Mouse (Mus musculus) forebrain, postnatal 0 days (tissue): ENCODE measurements around the gene Uox. TPM values are rescaled to one million over a fixed set of nuclear protein-coding genes. Genes with fewer than 3 reads are reported as not detected.

Experiments
- ATAC-seq: fragments of 200-750 bp; cut with Nextera tagmentation; 2 replicates; pipeline ENCODE4 v1.8.0; 2017; ENCODE audit warnings: mild to moderate bottlenecking, moderate library complexity
- DNase-seq: peaks from one replicate; pipeline ENCODE4 v3.0.0-alpha.2; 2015
- H3K27ac ChIP-seq: fragments of 300-500 bp; sonication (generic); 2 replicates; pipeline ENCODE4 v1.5.1; 2014; ENCODE audit warnings: low read depth, mild to moderate bottlenecking, antibody characterized with exemption, low read length, moderate library complexity, mixed read lengths
- H3K27me3 ChIP-seq: fragments of 300-500 bp; sonication (generic); 2 replicates; pipeline ENCODE4 v1.6.1; 2014; ENCODE audit warnings: mild to moderate bottlenecking, low read length, mixed read lengths; ENCODE audit not compliant: insufficient read depth
- H3K36me3 ChIP-seq: fragments of 300-500 bp; sonication (generic); 2 replicates; pipeline ENCODE4 v1.6.1; 2014; ENCODE audit warnings: mild to moderate bottlenecking, moderate library complexity; ENCODE audit not compliant: insufficient read depth
- H3K4me1 ChIP-seq: fragments of 300-500 bp; sonication (generic); 2 replicates; pipeline ENCODE4 v1.6.1; 2014; ENCODE audit warnings: antibody characterized with exemption; ENCODE audit not compliant: insufficient read depth
- H3K4me2 ChIP-seq: fragments of 300-500 bp; sonication (generic); 2 replicates; pipeline ENCODE4 v1.6.1; 2014; ENCODE audit warnings: low read depth, mild to moderate bottlenecking, moderate library complexity
- H3K4me3 ChIP-seq: fragments of 300-500 bp; sonication (generic); 2 replicates; pipeline ENCODE4 v1.5.1; 2014; ENCODE audit warnings: low read depth, low read length, mixed read lengths
- H3K9ac ChIP-seq: fragments of 300-500 bp; sonication (generic); 2 replicates; pipeline ENCODE4 v1.6.1; 2014; ENCODE audit warnings: mild to moderate bottlenecking
- H3K9me3 ChIP-seq: fragments of 300-500 bp; sonication (generic); 2 replicates; pipeline ENCODE4 v1.6.1; 2016; ENCODE audit warnings: low read length
- CTCF ChIP-seq: sonication (generic); IDR thresholded peaks from 2 replicates; pipeline ENCODE4 v1.5.1; 2016; ENCODE audit warnings: antibody characterized with exemption, control low read depth, low read depth
- WGBS: fragments of 180-500 bp; shearing (Covaris S2); extraction: QIAGEN DNeasy Blood & Tissue Kit; methylation state at CpG from one replicate; pipeline ENCODE4 v1.1.7; 2014; 5-methylcytosine and 5-hydroxymethylcytosine counted together
- polyA plus RNA-seq: library from polyadenylated mRNA; unstranded; fragments of >200 nt; fragmentation: Nextera tagmentation; extraction: Ambion mirVana; gene quantifications from 2 replicates; pipeline ENCODE4 v1.2.1, GENCODE M21; 2015
- total RNA-seq: library from RNA; depleted of rRNA; stranded (reverse); fragments of >200 nt; gene quantifications from 2 replicates; pipeline ENCODE4 v1.2.3, GENCODE M21; 2014

Gene Uox
- total and polyA plus RNA-seq, 2 experiments from 2014 or later: 0.25 to 0.43 TPM

DNA sequence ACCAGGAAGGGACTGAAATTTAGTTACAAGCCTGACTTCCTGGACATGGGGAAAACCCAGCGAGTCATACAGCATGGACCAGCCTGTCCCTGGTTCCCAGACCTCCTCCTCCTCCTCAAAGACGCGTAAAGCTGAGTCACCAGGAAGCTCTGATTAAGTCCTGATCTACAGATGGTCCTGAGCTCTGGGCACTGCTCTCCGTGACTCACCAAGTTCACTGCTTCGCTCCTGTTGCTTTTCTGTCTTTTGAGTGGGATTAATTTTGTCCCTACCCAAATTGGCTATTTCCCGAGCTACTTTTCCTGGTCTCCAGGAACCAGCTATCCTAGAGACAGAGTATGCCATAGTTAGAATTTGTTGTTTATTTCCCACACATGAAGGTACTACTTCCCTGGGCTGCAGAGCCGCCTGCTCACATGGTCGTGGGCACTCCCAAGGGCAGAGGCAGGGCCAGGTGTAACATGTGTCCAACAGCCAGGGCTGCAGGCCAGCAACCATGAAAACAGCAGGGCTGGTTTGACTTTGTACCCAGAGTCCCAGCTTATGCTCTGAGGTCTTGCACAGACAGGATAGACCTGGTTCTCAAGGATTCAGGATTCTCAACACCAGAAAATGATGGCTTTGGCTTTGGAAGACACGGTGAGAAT lies 2.2 kb upstream of the Uox start:
- no peak overlapping the region for H3K27ac ChIP-seq
- DNase-seq (no peak), ATAC-seq (no peak)
- TF ChIP-seq CTCF: no peak
- H3K4me2 ChIP-seq: no peak overlapping the region
- H3K4me1 ChIP-seq: peaks cover 7% of the 10 kb centered on the region; the same call in 1 of the 2 replicates
- H3K27me3 ChIP-seq: no peaks in the 10 kb centered on the region
- no peak overlapping the region for H3K4me3 ChIP-seq
- no peaks in the 10 kb centered on the region for H3K36me3 ChIP-seq
- WGBS: 81% methylated on average over 9 of the region's 9 CpGs
- no peak overlapping the region for H3K9ac ChIP-seq
- H3K9me3 ChIP-seq: no peaks in the 10 kb centered on the region

DNA sequence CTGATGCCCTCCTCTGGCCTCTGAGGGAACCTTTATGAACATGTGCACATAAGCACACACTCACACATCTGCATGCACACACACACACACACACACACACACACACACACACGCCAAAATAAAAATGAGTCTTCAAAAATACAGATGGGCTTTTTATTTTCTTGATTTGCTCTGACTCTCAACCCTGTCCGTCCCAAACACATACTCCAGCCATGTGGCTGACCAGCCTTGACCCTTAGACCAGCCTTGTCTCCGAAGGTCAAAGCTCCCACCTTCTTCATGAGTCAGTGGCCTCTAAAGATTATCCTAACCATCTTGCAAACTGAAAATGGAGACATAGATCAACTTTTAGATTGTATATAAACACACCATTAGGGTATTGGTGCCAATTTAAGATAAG lies 632 bp upstream of the Uox start:
- H3K9me3 ChIP-seq: no peaks in the 10 kb centered on the region
- H3K27ac ChIP-seq: no peak overlapping the region
- H3K4me3 ChIP-seq: no peak overlapping the region
- DNase-seq (no peak), ATAC-seq (no peak)
- H3K27me3 ChIP-seq: no peaks in the 10 kb centered on the region
- 98% methylated on average over 3 of the region's 3 CpGs for WGBS
- peaks cover 5% of the 10 kb centered on the region; the same call in 1 of the 2 replicates for H3K4me1 ChIP-seq
- no peak overlapping the region for H3K9ac ChIP-seq
- no peak for TF ChIP-seq CTCF
- no peak overlapping the region for H3K4me2 ChIP-seq
- H3K36me3 ChIP-seq: no peaks in the 10 kb centered on the region

DNA sequence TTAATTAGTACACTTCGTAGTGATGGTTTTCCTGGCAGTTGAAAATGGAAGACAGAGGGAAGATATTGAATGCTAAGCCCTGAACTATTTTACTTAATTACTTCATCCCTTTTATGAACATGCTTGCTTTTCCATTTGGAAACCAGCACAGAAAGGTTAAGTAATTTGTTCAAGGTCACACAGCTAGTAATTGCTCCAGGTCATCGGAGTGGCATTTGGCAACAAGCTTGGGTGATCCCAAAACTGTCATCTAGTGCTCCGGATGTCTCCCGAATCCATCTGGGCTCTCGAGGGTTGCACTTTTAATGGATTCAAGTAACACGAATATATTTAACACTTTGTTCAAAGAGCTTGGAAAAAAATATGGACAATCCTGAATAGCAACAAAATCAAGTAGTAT lies 713 bp downstream of the Uox start:
- Histone ChIP-seq H3K27ac (no peak overlapping the region), H3K4me2 (no peak overlapping the region), H3K4me1 (no peaks in the 10 kb centered on the region), H3K9me3 (no peaks in the 10 kb centered on the region), H3K4me3 (no peak overlapping the region), H3K36me3 (no peaks in the 10 kb centered on the region), H3K27me3 (no peaks in the 10 kb centered on the region), H3K9ac (no peak overlapping the region)
- 47% methylated on average over 6 of the region's 6 CpGs for WGBS
- TF ChIP-seq CTCF: no peak
- no peak for ATAC-seq
- DNase-seq: no peak

DNA sequence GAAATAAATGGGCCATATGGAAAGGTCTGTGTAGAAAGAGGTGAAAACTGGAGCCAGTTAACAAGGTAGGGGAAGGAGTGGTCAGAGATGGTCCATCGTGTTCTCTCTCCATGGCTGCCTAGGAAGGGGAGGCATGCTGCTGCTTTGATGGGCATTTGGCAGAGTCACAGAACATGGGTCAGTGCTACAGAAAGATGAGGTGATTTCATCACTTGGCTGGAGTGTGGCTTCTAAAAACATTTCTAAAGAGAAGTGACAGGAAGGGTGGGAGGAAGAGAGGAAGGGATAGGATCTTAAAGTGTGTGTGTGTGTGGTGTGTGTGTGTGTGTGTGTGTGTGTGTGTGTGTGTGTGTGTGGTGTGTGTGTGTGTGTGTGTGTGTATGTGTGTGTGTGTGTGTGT lies 1.1 kb downstream of the Uox start:
- Histone ChIP-seq H3K4me1 (no peaks in the 10 kb centered on the region), H3K27ac (no peak overlapping the region), H3K9ac (no peak overlapping the region), H3K27me3 (no peaks in the 10 kb centered on the region), H3K9me3 (no peaks in the 10 kb centered on the region), H3K36me3 (no peaks in the 10 kb centered on the region), H3K4me2 (no peak overlapping the region), H3K4me3 (no peak overlapping the region)
- ATAC-seq (no peak), DNase-seq (no peak)
- TF ChIP-seq CTCF: no peak
- WGBS: 53% methylated on average over 1 of the region's 1 CpGs

DNA sequence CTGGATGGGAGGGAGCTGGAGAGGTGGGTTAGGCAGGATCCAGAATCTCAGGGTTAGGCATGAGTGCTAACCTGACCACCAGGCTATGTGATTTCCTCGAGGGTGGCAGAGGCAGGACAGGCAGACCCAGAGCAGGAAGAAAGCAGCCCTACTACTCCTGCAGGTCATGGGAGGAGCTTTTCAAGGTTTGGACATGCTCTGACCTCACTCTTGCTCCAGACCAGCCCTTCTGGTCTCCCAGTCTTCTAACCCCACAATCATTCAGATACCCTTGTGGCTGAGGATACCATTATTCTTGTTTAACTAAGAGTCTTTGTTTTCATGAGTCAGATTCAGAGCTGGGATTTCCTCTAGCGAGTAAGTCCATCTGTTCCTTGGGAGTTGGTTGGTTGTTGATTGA lies 7.4 kb downstream of the Uox start:
- H3K9me3 ChIP-seq: no peaks in the 10 kb centered on the region
- DNase-seq (no peak), ATAC-seq (no peak)
- no peaks in the 10 kb centered on the region for H3K36me3 ChIP-seq
- no peaks in the 10 kb centered on the region for H3K4me1 ChIP-seq
- H3K4me3 ChIP-seq: no peak overlapping the region
- H3K27me3 ChIP-seq: no peaks in the 10 kb centered on the region
- 60% methylated on average over 2 of the region's 2 CpGs for WGBS
- H3K4me2 ChIP-seq: no peak overlapping the region
- H3K27ac ChIP-seq: no peak overlapping the region
- TF ChIP-seq CTCF: no peak
- H3K9ac ChIP-seq: no peak overlapping the region

DNA sequence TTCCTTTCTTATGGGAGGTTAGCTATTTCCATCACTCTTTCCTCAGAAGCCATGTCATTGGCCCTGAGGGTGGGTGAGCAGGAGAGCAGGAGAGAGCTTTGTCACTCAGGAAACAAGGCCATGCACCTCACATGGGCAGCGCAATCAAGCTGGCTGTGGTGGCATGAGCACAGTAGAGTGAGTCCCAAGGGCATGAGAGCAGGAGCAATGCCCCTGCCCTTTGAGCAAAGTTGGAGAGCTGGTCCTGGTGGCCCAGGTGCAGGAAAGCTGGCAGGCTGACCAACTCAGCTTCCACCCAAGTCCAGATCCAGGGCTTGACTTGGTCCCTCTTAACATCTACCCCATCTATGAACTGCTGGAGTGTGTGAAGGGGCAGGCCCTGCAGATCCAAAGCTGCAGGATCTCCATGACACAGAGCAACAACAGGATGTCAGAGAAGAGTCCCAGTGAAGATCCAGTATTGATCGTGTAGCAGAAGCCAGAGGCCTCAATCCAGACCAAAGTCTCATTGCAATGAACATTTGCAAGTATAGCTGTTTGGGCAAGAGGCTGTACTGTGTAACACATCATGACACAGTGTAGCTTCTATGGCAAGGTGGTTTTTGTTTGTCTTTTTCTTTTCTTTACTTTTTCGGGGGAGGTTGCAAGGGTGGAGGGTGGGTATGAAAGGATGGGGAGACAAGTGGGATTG lies 10.0 kb downstream of the Uox start:
- DNase-seq: no peak
- H3K4me3 ChIP-seq: no peak overlapping the region
- 92% methylated on average over 3 of the region's 3 CpGs for WGBS

DNA sequence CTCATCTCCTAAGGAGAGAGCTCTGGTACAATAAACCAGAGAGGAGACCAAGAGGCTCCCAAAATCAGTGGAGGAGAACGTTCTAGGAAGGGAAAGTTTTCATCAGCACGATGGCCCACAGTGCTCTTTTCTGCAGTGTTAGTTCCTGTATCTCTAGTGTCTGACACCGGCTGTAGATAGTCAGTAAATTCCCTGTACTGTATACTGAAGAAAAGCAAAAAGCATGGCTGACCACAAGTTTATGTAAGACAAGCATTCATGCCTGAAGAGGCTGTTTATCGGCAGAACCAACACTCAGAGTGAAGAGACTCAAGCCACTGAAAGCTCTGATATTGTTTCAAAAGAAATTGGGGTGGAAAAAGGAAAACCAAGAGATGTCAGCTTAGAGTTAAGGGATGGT lies 13.3 kb downstream of the Uox start:
- DNase-seq (no peak), ATAC-seq (no peak)
- WGBS: 84% methylated on average over 4 of the region's 4 CpGs

More for the DNA sequence above, 10.0 kb downstream of the Uox start:
- no peak for ATAC-seq
- no peak overlapping the region for H3K4me2 ChIP-seq
- no peak overlapping the region for H3K27ac ChIP-seq
- no peaks in the 10 kb centered on the region for H3K9me3 ChIP-seq
- H3K4me1 ChIP-seq: no peaks in the 10 kb centered on the region
- no peaks in the 10 kb centered on the region for H3K27me3 ChIP-seq
- H3K9ac ChIP-seq: no peak overlapping the region
- no peaks in the 10 kb centered on the region for H3K36me3 ChIP-seq
- no peak for TF ChIP-seq CTCF

More for the DNA sequence above, 13.3 kb downstream of the Uox start:
- H3K36me3 ChIP-seq: no peaks in the 10 kb centered on the region
- no peak overlapping the region for H3K4me2 ChIP-seq
- TF ChIP-seq CTCF: no peak
- no peak overlapping the region for H3K9ac ChIP-seq
- no peak overlapping the region for H3K4me3 ChIP-seq
- no peaks in the 10 kb centered on the region for H3K27me3 ChIP-seq
- no peaks in the 10 kb centered on the region for H3K4me1 ChIP-seq
- H3K27ac ChIP-seq: peak overlapping the region; percentile 29; the same call in 1 of the 2 replicates
- no peaks in the 10 kb centered on the region for H3K9me3 ChIP-seq
